Mouse (Mus musculus) olfactory bulb, adult 2 months (tissue): Measurements from ENCODE around the gene Gfap.

Source experiments
- CTCF ChIP-seq: fragments of 200-500 bp; IDR thresholded peaks from 2 replicates; pipeline ENCODE4 v1.5.1; 2012; ENCODE audit warnings: low read depth, mild to moderate bottlenecking, low read length, moderate library complexity; ENCODE audit not compliant: insufficient read depth
- POLR2A ChIP-seq: fragments of 200-500 bp; IDR thresholded peaks from 2 replicates; pipeline ENCODE4 v1.6.1; 2012; ENCODE audit warnings: mild to moderate bottlenecking, low read depth, low read length, moderate library complexity; ENCODE audit not compliant: insufficient read depth

DNA sequence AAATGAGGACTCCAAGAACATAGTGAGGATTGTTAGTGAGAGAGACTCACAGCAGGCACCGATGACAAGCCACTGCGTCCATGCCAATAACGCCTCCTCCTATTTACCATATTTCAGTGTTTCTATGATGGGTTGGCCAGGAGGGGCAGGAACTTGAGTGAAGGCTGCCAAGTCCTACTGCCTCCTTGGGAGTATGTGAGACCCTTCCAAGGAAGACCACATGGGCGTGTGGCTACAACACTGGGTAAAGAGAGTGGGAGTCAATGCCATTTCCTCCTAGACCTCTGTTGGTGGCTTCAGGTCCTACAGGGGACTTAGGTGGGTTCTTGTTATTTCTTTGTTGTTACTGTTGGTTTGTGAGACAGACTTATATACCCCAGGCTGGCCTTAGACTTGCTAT is 487 bp upstream of the Gfap start:
- TF ChIP-seq CTCF (no peak), POLR2A (no peak)
